Mouse (Mus musculus) forebrain, embryonic 13.5 days (tissue): ENCODE measurements around the gene Wdr24. TPM values are rescaled to one million over a fixed set of nuclear protein-coding genes. Genes with fewer than 3 reads are reported as not detected.
"Not testable (repeated sequence)": the region's sequence is repeated elsewhere in the genome, so short reads cannot be mapped to it uniquely, and the experiment has no call there.

Experiments
- ATAC-seq: fragments of 200-750 bp; cut with Nextera tagmentation; 2 replicates; pipeline ENCODE4 v1.8.0; 2017
- H3K27ac ChIP-seq: fragments of 300-500 bp; sonication (generic); 2 replicates; pipeline ENCODE4 v1.5.1; 2015; ENCODE audit warnings: inconsistent platforms, mild to moderate bottlenecking, moderate library complexity
- H3K27me3 ChIP-seq: fragments of 300-500 bp; sonication (generic); 2 replicates; pipeline ENCODE4 v1.6.1; 2015; ENCODE audit warnings: mild to moderate bottlenecking, inconsistent platforms
- H3K36me3 ChIP-seq: fragments of 300-500 bp; sonication (generic); 2 replicates; pipeline ENCODE4 v1.6.1; 2015; ENCODE audit warnings: mild to moderate bottlenecking, inconsistent platforms; ENCODE audit not compliant: poor library complexity, severe bottlenecking
- H3K4me1 ChIP-seq: fragments of 300-500 bp; sonication (generic); 2 replicates; pipeline ENCODE4 v1.6.1; 2015; ENCODE audit warnings: inconsistent platforms
- H3K4me2 ChIP-seq: fragments of 300-500 bp; sonication (generic); 2 replicates; pipeline ENCODE4 v1.6.1; 2015; ENCODE audit warnings: inconsistent platforms, mild to moderate bottlenecking, moderate library complexity
- H3K4me3 ChIP-seq: fragments of 300-500 bp; sonication (generic); 2 replicates; pipeline ENCODE4 v1.5.1; 2015; ENCODE audit warnings: mild to moderate bottlenecking, inconsistent platforms
- H3K9ac ChIP-seq: fragments of 300-500 bp; sonication (generic); 2 replicates; pipeline ENCODE4 v1.6.1; 2015; ENCODE audit warnings: mild to moderate bottlenecking, inconsistent platforms
- H3K9me3 ChIP-seq: fragments of 300-500 bp; sonication (generic); replicated peaks from 2 replicates; pipeline ENCODE4 v1.6.1; 2016; ENCODE audit warnings: inconsistent platforms
- WGBS: fragments of 180-500 bp; shearing (Covaris S2); methylation state at CpG from one replicate; pipeline ENCODE4 v1.1.7; 2015; 5-methylcytosine and 5-hydroxymethylcytosine counted together
- polyA plus RNA-seq: library from polyadenylated mRNA; unstranded; fragments of >200 nt; fragmentation: Nextera tagmentation; extraction: Ambion mirVana; gene quantifications from 2 replicates; pipeline ENCODE4 v1.2.1, GENCODE M21; 2015

The Wdr24 gene
- polyA plus RNA-seq, 1 experiment from 2014 or later = 27.7 TPM

- Histone ChIP-seq H3K9ac (peak overlapping the region; percentile 76), H3K4me3 (peak overlapping the region; percentile 74), H3K36me3 (no peaks in the 10 kb centered on the region), H3K4me2 (peak overlapping the region; percentile 99), H3K9me3 (no peaks in the 10 kb centered on the region), H3K27me3 (no peaks in the 10 kb centered on the region), H3K27ac (peak overlapping the region; percentile 72; the same call in 1 of the 2 replicates), H3K4me1 (peaks cover 16% of the 10 kb centered on the region)
- WGBS = 2% methylated on average over 38 of the region's 42 CpGs
- peak; percentile 41 for ATAC-seq
Measured at GRCm38 (mm10) chr17:25867836-25868600, 44.6 kb downstream of the Wdr24 start.

GRCm38 (mm10) chr17:25868601-25869191 is 45.3 kb downstream of the Wdr24 start, which contains the start of gene Mcrip2:
Mcrip2 (minus strand) TSS chr17:25868764.
- peak; percentile 90 for ATAC-seq
- Histone ChIP-seq H3K9me3 (no peaks in the 10 kb centered on the region), H3K4me1 (peaks cover 17% of the 10 kb centered on the region), H3K4me3 (peak within 1 kb of the TSS; percentile 74), H3K27ac (peak within 1 kb of the TSS; percentile 72), H3K4me2 (peak within 1 kb of the TSS; percentile 99), H3K9ac (peak within 1 kb of the TSS; percentile 76), H3K36me3 (no peaks in the 10 kb centered on the region), H3K27me3 (no peaks in the 10 kb centered on the region)
- WGBS = under 1% methylated on average over 24 of the region's 24 CpGs

GRCm38 (mm10) chr17:25869498-25869897 is 46.1 kb downstream of the Wdr24 start:
- Histone ChIP-seq H3K4me2 (no peak overlapping the region), H3K36me3 (no peaks in the 10 kb centered on the region), H3K4me3 (no peak overlapping the region), H3K27me3 (no peaks in the 10 kb centered on the region), H3K27ac (no peak overlapping the region), H3K9ac (no peak overlapping the region), H3K4me1 (peaks cover 24% of the 10 kb centered on the region), H3K9me3 (no peaks in the 10 kb centered on the region)
- 85% methylated on average over 8 of the region's 8 CpGs for WGBS
- no peak for ATAC-seq

- 90% methylated on average over 2 of the region's 2 CpGs for WGBS
- no peak overlapping the region for H3K4me3 ChIP-seq
- no peak for ATAC-seq
- H3K9ac ChIP-seq = no peak overlapping the region
- no peaks in the 10 kb centered on the region for H3K9me3 ChIP-seq
- H3K4me1 ChIP-seq = peaks cover 24% of the 10 kb centered on the region
- no peaks in the 10 kb centered on the region for H3K27me3 ChIP-seq
- no peak overlapping the region for H3K4me2 ChIP-seq
- no peak overlapping the region for H3K27ac ChIP-seq
- no peaks in the 10 kb centered on the region for H3K36me3 ChIP-seq
Measured at GRCm38 (mm10) chr17:25869954-25870353, 46.5 kb downstream of the Wdr24 start.

GRCm38 (mm10) chr17:25871566-25871965 is 48.1 kb downstream of the Wdr24 start:
- not testable (repeated sequence) for H3K27ac ChIP-seq, H3K4me2 ChIP-seq, H3K27me3 ChIP-seq, H3K9ac ChIP-seq, H3K4me3 ChIP-seq, H3K9me3 ChIP-seq, H3K36me3 ChIP-seq, ATAC-seq
- H3K4me1 ChIP-seq = peaks cover 32% of the 10 kb centered on the region

- Histone ChIP-seq H3K9ac (no peak overlapping the region), H3K4me3 (no peak overlapping the region), H3K27me3 (no peaks in the 10 kb centered on the region), H3K4me2 (no peak overlapping the region), H3K9me3 (no peaks in the 10 kb centered on the region), H3K36me3 (peaks cover 2% of the 10 kb centered on the region), H3K4me1 (peaks cover 35% of the 10 kb centered on the region), H3K27ac (no peak overlapping the region)
- 84% methylated on average over 3 of the region's 3 CpGs for WGBS
- no peak for ATAC-seq
Measured at GRCm38 (mm10) chr17:25872676-25873075, 49.2 kb downstream of the Wdr24 start.

GRCm38 (mm10) chr17:25873405-25874147 is 50.1 kb downstream of the Wdr24 start:
- peak overlapping the region; percentile 82 for H3K27ac ChIP-seq
- no peaks in the 10 kb centered on the region for H3K9me3 ChIP-seq
- 80% methylated on average over 11 of the region's 11 CpGs for WGBS
- H3K27me3 ChIP-seq = no peaks in the 10 kb centered on the region
- H3K9ac ChIP-seq = peak overlapping the region; percentile 67; the same call in 1 of the 2 replicates
- peak overlapping the region; percentile 89 for H3K4me2 ChIP-seq
- H3K4me3 ChIP-seq = peak overlapping the region; percentile 68; the same call in 1 of the 2 replicates
- H3K36me3 ChIP-seq = peaks cover 11% of the 10 kb centered on the region
- ATAC-seq = no peak
- peaks cover 28% of the 10 kb centered on the region for H3K4me1 ChIP-seq

GRCm38 (mm10) chr17:25874148-25874720 is 50.8 kb downstream of the Wdr24 start:
- Histone ChIP-seq H3K9ac (peak overlapping the region; percentile 67), H3K36me3 (peaks cover 18% of the 10 kb centered on the region), H3K4me2 (peak overlapping the region; percentile 89), H3K9me3 (no peaks in the 10 kb centered on the region), H3K4me3 (peak overlapping the region; percentile 68), H3K27me3 (no peaks in the 10 kb centered on the region), H3K27ac (peak overlapping the region; percentile 82), H3K4me1 (peaks cover 22% of the 10 kb centered on the region)
- WGBS = 3% methylated on average over 14 of the region's 14 CpGs
- no peak for ATAC-seq

GRCm38 (mm10) chr17:25874721-25875170 is 51.3 kb downstream of the Wdr24 start, which contains the start of gene Mettl26:
Mettl26 (plus strand) TSS chr17:25875074.
- H3K27me3 ChIP-seq = no peaks in the 10 kb centered on the region
- peak; percentile 82 for ATAC-seq
- peaks cover 22% of the 10 kb centered on the region for H3K4me1 ChIP-seq
- peak within 1 kb of the TSS; percentile 89 for H3K4me2 ChIP-seq
- no peaks in the 10 kb centered on the region for H3K9me3 ChIP-seq
- H3K36me3 ChIP-seq = peaks cover 23% of the 10 kb centered on the region
- peak within 1 kb of the TSS; percentile 68 for H3K4me3 ChIP-seq
- H3K27ac ChIP-seq = peak within 1 kb of the TSS; percentile 96
- WGBS = under 1% methylated on average over 25 of the region's 25 CpGs
- H3K9ac ChIP-seq = peak within 1 kb of the TSS; percentile 83

- Histone ChIP-seq H3K4me3 (peak overlapping the region; percentile 68), H3K4me2 (peak overlapping the region; percentile 89), H3K9me3 (no peaks in the 10 kb centered on the region), H3K9ac (peak overlapping the region; percentile 83), H3K27ac (peak overlapping the region; percentile 96), H3K4me1 (peaks cover 28% of the 10 kb centered on the region), H3K36me3 (peaks cover 24% of the 10 kb centered on the region), H3K27me3 (no peaks in the 10 kb centered on the region)
- ATAC-seq = peak; percentile 94
- WGBS = under 1% methylated on average over 59 of the region's 59 CpGs
Measured at GRCm38 (mm10) chr17:25875171-25876136, 52.0 kb downstream of the Wdr24 start.
